Mouse (Mus musculus) liver, postnatal 0 days (tissue): ENCODE results near the gene Gpr84.

Source experiments
- CTCF ChIP-seq: sonication (generic); IDR thresholded peaks from 2 replicates; pipeline ENCODE4 v1.5.1; 2016; ENCODE audit warnings: antibody characterized with exemption, low read depth
- EP300 ChIP-seq: IDR thresholded peaks from 2 replicates; pipeline ENCODE4 v1.6.1; 2016; ENCODE audit warnings: antibody characterized with exemption, low read depth, mild to moderate bottlenecking

DNA sequence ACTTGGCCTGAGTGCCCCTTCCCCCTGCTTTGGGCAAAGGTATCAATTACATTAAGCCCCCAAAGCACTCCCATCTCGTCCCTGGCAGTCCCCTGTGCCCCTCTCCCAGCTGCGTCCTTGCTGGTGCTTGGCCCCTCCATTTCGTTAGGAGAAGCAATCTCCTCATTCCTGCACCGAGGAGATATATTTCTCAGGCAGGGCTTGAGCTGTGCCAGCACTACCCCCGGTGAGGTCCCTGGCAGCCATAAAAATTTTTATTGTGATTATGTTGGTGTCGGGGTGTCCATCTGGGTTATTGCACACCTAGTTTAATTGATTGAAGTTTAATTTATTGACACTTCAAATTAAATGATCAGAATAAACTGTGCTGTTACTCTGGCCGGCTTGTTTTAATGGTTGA is 32.5 kb downstream of the Gpr84 start:
- no peak for TF ChIP-seq EP300
- TF ChIP-seq CTCF: no peak
